Mouse (Mus musculus): ENCODE measurements around the gene Kcnk3.

GRCm38 (mm10) chr5:30616644-30617043 lies 28.7 kb downstream of the Kcnk3 start:
- no peak for TF ChIP-seq CTCF (IDR thresholded peaks at IDR 0.05; ENCODE audit: low read depth)
- TF ChIP-seq EP300 (IDR thresholded peaks at IDR 0.05; ENCODE audit: low read depth): no peak
